Mouse (Mus musculus) liver, adult 2 months (tissue): Measurements from ENCODE around the gene Pde6d. TPM values are rescaled to one million over a fixed set of nuclear protein-coding genes. Genes with fewer than 3 reads are reported as not detected.

ENCODE experiments used
- DNase-seq: peaks from one replicate; pipeline ENCODE4 v3.0.0-alpha.2; 2011; ENCODE audit warnings: low read depth, low spot score; ENCODE audit errors: extremely low read depth
- H3K27ac ChIP-seq: fragments of 200-500 bp; replicated peaks from 2 replicates; pipeline ENCODE4 v1.5.1; 2012; ENCODE audit warnings: low read depth, mild to moderate bottlenecking, control low read depth, inconsistent platforms, low read length; ENCODE audit not compliant: insufficient read depth
- H3K27me3 ChIP-seq: fragments of 200-500 bp; 2 replicates; pipeline ENCODE4 v1.6.1; 2012; ENCODE audit warnings: mild to moderate bottlenecking, moderate library complexity, low read length, inconsistent platforms; ENCODE audit not compliant: control insufficient read depth, insufficient read depth
- H3K36me3 ChIP-seq: fragments of 200-500 bp; 2 replicates; pipeline ENCODE4 v1.6.1; 2012; ENCODE audit warnings: low read length, inconsistent platforms; ENCODE audit not compliant: control insufficient read depth, insufficient read depth
- H3K4me1 ChIP-seq: fragments of 200-500 bp; 2 replicates; pipeline ENCODE4 v1.6.1; 2011; ENCODE audit warnings: low read length; ENCODE audit not compliant: control insufficient read depth, insufficient read depth
- H3K4me3 ChIP-seq: fragments of 200-500 bp; 2 replicates; pipeline ENCODE4 v1.5.1; 2011; ENCODE audit warnings: low read depth, mild to moderate bottlenecking, control low read depth, low read length, moderate library complexity; ENCODE audit not compliant: insufficient read depth
- H3K79me2 ChIP-seq: fragments of 200-500 bp; 2 replicates; pipeline ENCODE4 v1.6.1; 2012; ENCODE audit warnings: inconsistent platforms, mild to moderate bottlenecking, low read length, moderate library complexity; ENCODE audit not compliant: control insufficient read depth, insufficient read depth
- H3K9ac ChIP-seq: fragments of 200-500 bp; 2 replicates; pipeline ENCODE4 v1.6.1; 2012; ENCODE audit warnings: low read depth, mild to moderate bottlenecking, control low read depth, inconsistent platforms, low read length
- CTCF ChIP-seq: fragments of 200-500 bp; IDR thresholded peaks from 2 replicates; pipeline ENCODE4 v1.5.1; 2011; ENCODE audit warnings: low read depth, low read length, control low read depth
- POLR2A ChIP-seq: fragments of 200-500 bp; IDR thresholded peaks from 2 replicates; pipeline ENCODE4 v1.6.1; 2011; ENCODE audit warnings: low read length, control low read depth; ENCODE audit not compliant: insufficient read depth; ENCODE audit errors: extremely low read depth
- WGBS: fragments of 180-500 bp; shearing (Covaris S2); methylation state at CpG from one replicate; pipeline ENCODE4 v1.1.7; 2018; 5-methylcytosine and 5-hydroxymethylcytosine counted together
- polyA plus RNA-seq: library from polyadenylated mRNA; depleted of rRNA; stranded (reverse); fragments of >200 nt; gene quantifications from 2 replicates; pipeline ENCODE4 v1.2.3, GENCODE M21; 2012
- total RNA-seq: library from RNA; depleted of rRNA; stranded (reverse); fragments of >200 nt; gene quantifications from 2 replicates; pipeline ENCODE4 v1.2.3, GENCODE M21; 2014

Gene Pde6d
- total and polyA plus RNA-seq, 2 experiments, result 4.7 to 5.3 TPM

DNA sequence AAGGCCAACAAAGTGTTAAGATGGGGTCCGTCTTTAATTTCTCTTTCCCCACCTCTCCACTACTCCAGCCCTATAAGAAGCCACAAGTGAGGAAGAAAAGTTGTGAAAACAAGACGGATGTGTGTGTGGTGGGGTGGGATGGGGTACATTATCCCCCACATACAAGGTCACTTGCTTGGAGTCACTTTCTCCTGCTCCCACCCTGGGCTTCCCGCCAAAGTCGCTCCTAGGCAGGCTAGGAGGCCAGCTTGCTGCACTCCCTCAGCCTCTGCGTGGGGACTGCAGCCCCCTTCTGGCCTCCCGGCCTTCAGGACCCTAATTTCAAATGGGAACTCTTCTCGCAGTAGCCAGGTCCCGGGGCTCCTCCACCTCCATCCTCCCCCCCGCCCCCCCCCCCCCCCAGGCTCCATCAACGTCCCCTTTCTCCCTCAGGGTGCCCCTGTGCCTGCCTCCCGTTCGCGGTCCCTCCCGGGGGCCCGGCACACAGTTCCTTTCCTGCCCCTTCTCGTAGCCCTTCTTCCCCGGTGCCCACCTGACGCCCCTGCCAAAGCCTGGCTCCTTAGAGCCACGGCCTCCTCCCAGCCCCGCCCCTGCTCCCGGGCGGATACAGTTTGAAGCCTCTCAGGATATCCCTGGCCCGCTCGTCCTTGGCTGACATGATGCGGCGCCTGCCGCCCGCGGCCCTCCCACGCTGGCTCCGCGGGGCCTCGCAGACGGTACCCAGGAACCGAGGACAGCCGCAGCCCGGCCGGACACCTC is 558 bp downstream of the Pde6d start:
- no peak for TF ChIP-seq CTCF
- TF ChIP-seq POLR2A, result no peak
- Histone ChIP-seq H3K4me1 (peaks cover 5% of the 10 kb centered on the region), H3K27ac (peak overlapping the region; percentile 34; the same call in 1 of the 2 replicates), H3K4me3 (peak overlapping the region; percentile 82), H3K9ac (peak overlapping the region; percentile 82), H3K79me2 (peaks cover 5% of the 10 kb centered on the region; the same call in 1 of the 2 replicates), H3K36me3 (no peaks in the 10 kb centered on the region), H3K27me3 (no peaks in the 10 kb centered on the region)
- no peak for DNase-seq
- WGBS, result 4% methylated on average over 36 of the region's 38 CpGs

DNA sequence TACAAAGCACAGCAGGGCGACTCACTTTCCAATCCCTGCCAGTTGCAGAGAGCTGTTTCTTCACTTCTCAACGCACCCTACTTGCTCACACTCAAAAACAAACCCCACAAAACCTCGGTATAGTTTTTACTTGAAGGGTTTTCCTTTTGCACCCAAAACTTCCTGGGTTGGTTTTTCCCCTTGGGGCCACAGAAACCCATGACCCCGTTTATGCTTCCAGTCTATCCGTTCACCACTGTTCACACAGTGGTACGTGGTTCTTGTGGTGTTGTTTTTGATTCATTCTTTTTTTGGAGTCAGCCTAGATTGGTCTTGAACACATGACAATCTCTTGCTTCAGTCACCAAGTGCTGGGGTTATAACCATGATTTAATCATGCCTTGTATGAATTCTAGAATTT is 2.0 kb downstream of the Pde6d start:
- TF ChIP-seq POLR2A (no peak), CTCF (no peak)
- 72% methylated on average over 6 of the region's 6 CpGs for WGBS

DNA sequence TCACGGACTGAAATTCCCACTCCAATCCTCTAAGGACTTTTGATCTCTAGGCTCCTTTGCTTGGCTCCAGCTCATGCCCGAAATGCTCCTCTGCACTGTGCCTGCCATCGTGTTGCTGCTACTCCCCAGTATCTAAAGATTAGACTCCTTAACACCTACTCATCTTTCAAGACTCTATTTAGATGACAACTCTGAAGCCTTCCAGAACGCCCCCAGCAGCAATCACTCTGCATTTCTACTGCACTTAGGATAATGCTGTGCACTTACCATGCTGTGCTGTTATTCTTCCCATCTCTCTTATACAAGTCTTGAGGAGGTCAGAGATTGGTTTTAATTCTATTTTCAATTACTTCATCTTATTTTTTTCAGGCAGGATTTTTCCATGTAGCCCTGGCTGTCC is 10.5 kb downstream of the Pde6d start:
- H3K79me2 ChIP-seq, result no peaks in the 10 kb centered on the region
- 60% methylated on average over 4 of the region's 4 CpGs for WGBS
- no peaks in the 10 kb centered on the region for H3K36me3 ChIP-seq

More for the DNA sequence above, 2.0 kb downstream of the Pde6d start:
- H3K4me3 ChIP-seq, result no peak overlapping the region
- DNase-seq, result no peak
- no peaks in the 10 kb centered on the region for H3K27me3 ChIP-seq
- H3K9ac ChIP-seq, result no peak overlapping the region
- no peaks in the 10 kb centered on the region for H3K36me3 ChIP-seq
- H3K4me1 ChIP-seq, result peaks cover 2% of the 10 kb centered on the region; the same call in 1 of the 2 replicates
- H3K79me2 ChIP-seq, result peaks cover 3% of the 10 kb centered on the region; the same call in 1 of the 2 replicates
- no peak overlapping the region for H3K27ac ChIP-seq

DNA sequence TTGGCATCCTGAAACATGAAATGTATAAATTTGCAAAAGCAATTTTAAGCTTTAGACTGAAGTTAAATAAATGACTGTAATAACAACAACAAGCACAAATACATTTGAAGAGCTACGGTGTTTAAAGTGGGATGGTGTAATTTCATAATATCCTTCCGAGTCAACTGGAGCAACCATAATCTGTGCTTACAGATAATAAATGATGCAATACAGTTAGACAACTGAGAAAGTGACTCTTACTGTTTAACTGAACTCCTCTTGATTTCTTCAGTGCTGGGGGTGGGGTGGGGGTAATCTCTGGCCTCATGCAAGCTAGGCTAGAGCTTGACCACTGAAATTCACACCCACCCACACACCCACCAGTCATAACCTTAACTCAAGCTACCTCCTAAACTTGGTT is 11.0 kb downstream of the Pde6d start:
- no peak overlapping the region for H3K9ac ChIP-seq
- DNase-seq, result no peak
- no peaks in the 10 kb centered on the region for H3K27me3 ChIP-seq
- no peaks in the 10 kb centered on the region for H3K36me3 ChIP-seq
- TF ChIP-seq CTCF (no peak), POLR2A (no peak)
- WGBS, result 29% methylated on average over 2 of the region's 2 CpGs
- no peaks in the 10 kb centered on the region for H3K79me2 ChIP-seq
- no peak overlapping the region for H3K27ac ChIP-seq
- H3K4me1 ChIP-seq, result no peaks in the 10 kb centered on the region
- no peak overlapping the region for H3K4me3 ChIP-seq

More for the DNA sequence above, 10.5 kb downstream of the Pde6d start:
- no peaks in the 10 kb centered on the region for H3K4me1 ChIP-seq
- no peak for DNase-seq
- TF ChIP-seq POLR2A, result no peak
- no peaks in the 10 kb centered on the region for H3K27me3 ChIP-seq
- H3K9ac ChIP-seq, result no peak overlapping the region
- no peak overlapping the region for H3K4me3 ChIP-seq
- H3K27ac ChIP-seq, result no peak overlapping the region

DNA sequence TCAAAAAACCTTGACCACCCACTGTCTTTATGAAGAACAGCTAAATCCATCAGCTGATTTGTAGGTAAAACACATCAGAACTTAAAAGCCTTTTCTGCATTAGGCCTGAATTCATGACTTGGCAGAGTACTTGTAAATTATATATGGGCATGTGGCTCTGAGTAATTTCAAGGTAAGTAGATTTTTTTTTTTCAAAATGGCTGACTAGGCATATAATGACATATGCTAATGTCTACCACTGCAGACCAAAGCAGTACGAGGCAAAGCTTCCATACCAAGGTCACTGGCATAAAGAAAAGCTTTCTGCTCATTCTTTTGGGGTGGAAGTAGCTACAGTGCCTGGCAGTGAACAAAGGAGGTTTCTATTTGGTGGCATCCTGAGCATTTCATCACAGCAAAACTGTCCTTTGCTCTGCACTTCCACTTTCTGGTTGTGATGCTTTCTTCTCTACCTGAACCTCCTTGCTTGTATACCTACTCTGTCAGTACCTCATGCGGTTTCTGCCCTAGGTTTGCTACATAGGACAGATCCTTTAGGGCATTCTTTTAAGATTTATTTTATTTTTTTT is 13.1 kb downstream of the Pde6d start:
- Histone ChIP-seq H3K9ac (no peak overlapping the region), H3K79me2 (no peaks in the 10 kb centered on the region), H3K4me1 (no peaks in the 10 kb centered on the region), H3K36me3 (no peaks in the 10 kb centered on the region), H3K4me3 (no peak overlapping the region), H3K27me3 (no peaks in the 10 kb centered on the region), H3K27ac (no peak overlapping the region)
- TF ChIP-seq CTCF (no peak), POLR2A (no peak)
- no peak for DNase-seq
- 97% methylated on average over 2 of the region's 2 CpGs for WGBS

DNA sequence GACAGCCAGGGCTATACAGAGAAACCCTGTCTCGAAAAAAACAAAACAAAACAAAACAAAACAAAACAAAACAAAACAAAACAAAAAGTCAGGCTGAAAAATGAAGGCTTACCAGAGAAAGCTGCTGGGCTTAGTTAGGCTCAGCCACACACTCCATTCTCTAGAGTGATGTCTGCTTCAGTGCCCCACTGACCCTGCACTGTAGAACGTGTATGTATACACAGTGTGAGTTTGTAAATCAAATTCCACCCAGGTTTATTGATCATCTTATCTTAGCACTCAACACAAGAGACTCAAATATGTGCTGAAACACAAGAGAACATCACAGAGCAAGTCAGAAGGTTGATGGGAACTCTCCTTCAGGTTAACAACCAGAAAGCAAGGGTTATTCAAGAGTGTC is 14.0 kb downstream of the Pde6d start:
- no peak for TF ChIP-seq CTCF
- TF ChIP-seq POLR2A, result no peak
- DNase-seq, result no peak
- Histone ChIP-seq H3K4me1 (no peaks in the 10 kb centered on the region), H3K27ac (no peak overlapping the region), H3K27me3 (no peaks in the 10 kb centered on the region), H3K9ac (no peak overlapping the region), H3K36me3 (peaks cover 1% of the 10 kb centered on the region; the same call in 1 of the 2 replicates), H3K79me2 (no peaks in the 10 kb centered on the region), H3K4me3 (no peak overlapping the region)
- 38% methylated on average over 2 of the region's 2 CpGs for WGBS
